Mouse (Mus musculus): Measurements from ENCODE around the gene Ndufaf4.

- TF ChIP-seq CTCF (IDR thresholded peaks at IDR 0.05; ENCODE audit: borderline replicate concordance, extremely low read depth, insufficient read depth, insufficient read length) (no peak), POLR2A (IDR thresholded peaks at IDR 0.05; ENCODE audit: borderline replicate concordance, extremely low read depth, insufficient read depth, insufficient read length, poor library complexity, severe bottlenecking) (no peak)
Observed at GRCm38 (mm10) chr4:24928260-24928780, 30.4 kb downstream of the Ndufaf4 start.
